Mouse (Mus musculus) cerebellum, adult 8-10 months (tissue): ENCODE results near the gene Gm15557.
"Not testable (repeated sequence)": the region's sequence is repeated elsewhere in the genome, so short reads cannot be mapped to it uniquely, and the experiment has no call there.

Experiments
- DNase-seq: peaks from one replicate; pipeline ENCODE4 v3.0.0; 2022

Gene Gm15557

GRCm38 (mm10) chr2:155940681-155941080 lies at the start of gene Gm15557:
TSS of gene Gm15557 (plus strand) at chr2:155940728.
- DNase-seq, result no peak

- no peak for DNase-seq
These were observed 46.1 kb upstream of the Gm15557 start for GRCm38 (mm10) chr2:155894307-155895045.

DNA sequence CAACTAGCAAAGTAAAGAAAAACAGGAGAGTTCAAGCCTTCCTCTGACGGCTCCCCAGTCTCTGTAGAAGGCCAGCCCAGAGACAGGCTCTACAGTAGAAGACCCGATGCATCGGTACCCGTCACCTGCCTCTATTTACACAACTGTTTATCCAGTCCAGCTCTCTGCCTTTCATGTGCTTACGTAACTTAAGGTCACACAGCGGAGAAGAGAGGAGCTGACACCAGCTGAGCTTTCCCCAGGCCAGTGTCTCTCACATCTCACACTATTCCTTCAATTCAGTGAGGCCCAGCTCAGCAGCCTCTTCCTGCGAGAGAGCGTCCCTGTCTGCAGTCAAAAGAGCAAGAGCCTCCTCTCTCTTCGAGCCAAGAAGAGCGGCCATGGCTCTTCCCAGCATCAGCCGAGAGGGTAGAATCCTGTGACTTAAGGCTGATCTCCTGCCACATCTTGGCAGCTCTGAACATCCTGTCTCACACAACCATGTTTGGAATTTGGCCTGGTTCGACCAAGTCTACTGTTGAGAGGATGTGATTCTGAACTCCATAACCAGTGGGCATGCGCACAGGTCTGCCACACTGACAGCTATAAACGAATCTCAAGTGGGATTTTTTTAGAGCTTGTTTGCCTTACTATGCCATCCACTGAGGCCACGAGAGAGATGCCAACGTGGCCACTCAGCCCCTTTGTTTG lies 45.3 kb upstream of the Gm15557 start:
- no peak for DNase-seq

- DNase-seq, result peak; percentile 57
These were observed 37.4 kb upstream of the Gm15557 start for GRCm38 (mm10) chr2:155902989-155903631.

DNA sequence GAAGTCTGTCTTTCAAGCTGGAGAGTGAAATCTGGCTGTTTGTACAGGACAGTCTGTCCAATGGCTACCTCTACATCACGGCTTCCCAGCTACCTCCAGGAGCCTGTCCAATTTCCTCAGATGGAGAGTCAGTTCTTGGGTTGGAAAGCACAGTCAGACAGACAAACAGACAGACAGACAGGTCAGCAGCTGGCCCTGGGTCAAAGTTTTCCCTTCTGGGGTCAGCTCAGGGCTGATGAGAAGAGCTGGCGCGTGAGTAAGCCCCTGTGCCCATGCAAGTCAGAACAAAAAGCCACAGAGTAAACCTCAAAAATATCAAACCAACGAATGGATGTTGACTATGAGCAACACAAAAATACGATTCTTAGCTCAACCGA lies 36.9 kb upstream of the Gm15557 start:
- peak; percentile 20 for DNase-seq

GRCm38 (mm10) chr2:155914684-155915083 lies 25.8 kb upstream of the Gm15557 start:
- no peak for DNase-seq

GRCm38 (mm10) chr2:155923143-155923542 lies 17.4 kb upstream of the Gm15557 start:
- DNase-seq, result no peak

- not testable (repeated sequence) for DNase-seq
These were observed 15.3 kb upstream of the Gm15557 start for GRCm38 (mm10) chr2:155925213-155925612.

DNA sequence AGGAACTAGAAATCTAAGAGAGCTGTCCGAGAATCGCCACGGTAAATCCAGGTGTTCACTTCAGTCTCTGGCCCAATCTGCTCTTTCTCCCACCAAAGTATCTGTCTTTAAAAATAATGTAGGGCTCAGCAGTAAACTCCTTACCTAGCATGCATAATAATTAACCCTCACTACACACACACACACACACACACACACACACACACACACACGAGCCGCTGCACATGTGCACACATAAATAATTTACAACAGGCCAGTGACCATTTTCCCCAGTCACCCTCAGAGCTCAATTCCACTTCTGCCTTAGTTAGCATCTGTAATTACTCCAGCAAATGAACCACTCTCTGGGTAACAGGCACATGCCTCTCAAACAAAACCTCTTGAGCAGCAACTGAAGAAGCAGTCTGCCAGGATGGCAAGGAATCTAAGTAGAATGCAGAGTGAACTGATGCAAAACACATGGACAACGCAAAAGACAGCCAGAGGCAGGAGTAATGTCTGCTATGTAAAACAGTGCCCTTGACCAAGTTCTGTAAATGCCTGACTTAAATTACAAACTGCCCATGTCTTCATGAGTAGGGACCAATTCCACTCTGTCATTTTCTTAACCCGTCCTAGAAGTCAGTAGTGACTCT lies 11.7 kb upstream of the Gm15557 start:
- DNase-seq, result no peak

- DNase-seq, result peak; percentile 90
These were observed 10.7 kb upstream of the Gm15557 start, which contains the start of gene Uqcc1 for GRCm38 (mm10) chr2:155929531-155930442. TSS of gene Uqcc1 (minus strand) at chr2:155930310.

DNA sequence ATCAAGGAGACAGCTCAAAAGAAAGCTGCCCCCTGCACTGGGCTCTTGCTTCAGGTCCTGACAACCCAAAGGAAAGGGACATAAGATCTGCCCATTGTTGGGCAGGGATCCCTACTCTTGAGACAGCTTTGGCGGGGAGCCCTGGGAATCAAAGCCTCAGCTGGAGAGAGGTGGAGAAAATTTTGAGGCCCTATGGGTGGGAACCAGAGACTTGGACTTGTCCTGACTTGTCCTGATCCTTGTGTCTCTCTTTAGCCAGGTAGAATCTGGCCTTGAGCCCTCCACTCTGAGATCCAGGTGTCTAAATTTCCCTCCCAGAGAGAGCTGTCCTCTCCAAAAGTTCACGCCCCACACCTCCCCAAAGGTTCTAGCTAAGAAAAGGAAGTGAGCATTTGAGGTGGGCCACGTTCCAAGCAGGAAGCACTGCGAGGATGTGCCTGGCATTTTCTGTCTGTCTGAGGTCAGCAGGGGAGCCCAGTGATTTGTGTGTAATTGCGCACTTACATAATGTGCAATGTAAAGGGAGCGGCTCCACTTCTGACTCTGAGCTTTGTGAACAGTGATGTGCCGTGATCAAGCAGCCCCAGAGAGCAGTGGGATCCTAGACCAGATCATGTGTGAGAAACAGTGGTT lies 515 bp upstream of the Gm15557 start:
- no peak for DNase-seq

DNA sequence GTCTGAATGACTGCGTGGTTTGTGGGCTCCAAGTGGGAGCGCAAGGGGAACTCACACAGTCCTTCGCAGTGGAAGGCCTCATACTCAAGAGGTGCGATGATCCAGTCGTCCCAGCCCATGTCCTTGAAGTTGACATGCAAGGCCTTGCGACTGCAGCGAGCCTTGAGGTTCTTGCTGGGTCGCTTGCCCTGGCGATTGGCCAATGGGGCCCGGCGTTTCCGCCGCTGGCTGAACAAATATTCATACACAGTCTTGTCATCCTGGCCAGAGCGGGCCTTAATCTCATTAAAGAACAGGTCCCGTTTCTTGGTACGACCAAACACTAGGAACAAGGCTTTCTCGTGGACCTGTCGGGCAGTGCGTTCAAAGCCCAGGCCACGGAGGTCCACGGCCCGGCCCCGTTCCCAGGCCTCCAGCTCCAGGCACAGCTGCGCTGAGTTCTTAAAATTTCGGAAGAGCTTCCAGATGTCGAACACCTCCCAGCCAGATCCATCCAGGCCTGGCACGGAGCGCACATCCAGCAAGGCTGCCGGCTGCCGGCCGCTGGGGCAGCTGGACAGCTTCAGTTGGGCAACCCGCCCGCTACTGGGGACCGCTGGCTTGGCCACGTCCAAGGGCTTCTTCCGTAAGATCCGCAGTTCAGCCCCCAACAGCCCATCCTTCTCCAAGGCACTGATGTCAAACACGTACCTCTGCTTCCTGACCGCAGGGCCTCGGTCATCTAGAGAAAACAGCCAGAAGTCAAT lies 1.3 kb downstream of the Gm15557 start:
- no peak for DNase-seq

DNA sequence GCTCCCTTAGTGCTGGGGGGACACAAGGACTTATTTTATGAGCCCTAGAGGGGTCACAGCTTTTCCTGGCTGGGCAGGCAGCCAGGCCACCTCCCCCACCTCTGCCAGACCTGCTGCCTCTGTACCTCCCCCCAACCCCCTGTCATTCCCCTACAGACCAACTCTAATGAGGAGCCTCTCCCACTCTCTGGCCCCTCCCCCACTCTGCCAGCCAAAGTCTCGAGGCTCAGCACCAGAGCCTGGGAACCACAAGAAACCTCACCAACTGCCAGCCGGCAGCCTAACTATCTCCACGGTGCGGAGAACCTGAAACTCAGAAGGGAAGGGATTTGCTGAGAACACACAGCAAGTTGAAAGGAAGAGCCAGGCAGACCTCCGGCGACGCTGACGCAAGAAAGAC lies 2.9 kb downstream of the Gm15557 start:
- no peak for DNase-seq

- DNase-seq, result no peak
These were observed 4.2 kb downstream of the Gm15557 start for GRCm38 (mm10) chr2:155944685-155945084.

DNA sequence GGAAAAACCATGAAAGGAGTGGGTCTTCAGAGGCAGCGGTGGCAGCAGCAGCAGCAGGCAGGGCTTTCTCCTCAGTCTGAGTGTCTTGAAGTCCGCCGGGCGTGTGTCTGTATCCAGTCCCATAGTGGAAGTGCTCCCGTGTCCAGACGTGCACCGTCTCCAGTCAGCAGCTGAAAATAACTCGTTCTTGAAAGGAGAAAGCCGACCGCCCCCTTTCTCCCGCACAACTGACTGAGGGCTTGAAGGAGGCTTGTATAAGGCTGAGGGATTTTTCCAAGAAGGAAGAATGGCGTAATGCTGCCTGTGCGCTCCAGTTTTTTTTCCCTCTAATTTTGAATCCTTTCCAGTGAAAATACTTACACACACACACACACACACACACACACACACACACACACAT lies 4.6 kb downstream of the Gm15557 start, which contains the start of gene Gdf5:
TSS of gene Gdf5 (minus strand) at position 244 of the 400 bp plus-strand sequence.
- no peak for DNase-seq

GRCm38 (mm10) chr2:155945580-155945979 lies 5.1 kb downstream of the Gm15557 start:
- DNase-seq, result no peak

DNA sequence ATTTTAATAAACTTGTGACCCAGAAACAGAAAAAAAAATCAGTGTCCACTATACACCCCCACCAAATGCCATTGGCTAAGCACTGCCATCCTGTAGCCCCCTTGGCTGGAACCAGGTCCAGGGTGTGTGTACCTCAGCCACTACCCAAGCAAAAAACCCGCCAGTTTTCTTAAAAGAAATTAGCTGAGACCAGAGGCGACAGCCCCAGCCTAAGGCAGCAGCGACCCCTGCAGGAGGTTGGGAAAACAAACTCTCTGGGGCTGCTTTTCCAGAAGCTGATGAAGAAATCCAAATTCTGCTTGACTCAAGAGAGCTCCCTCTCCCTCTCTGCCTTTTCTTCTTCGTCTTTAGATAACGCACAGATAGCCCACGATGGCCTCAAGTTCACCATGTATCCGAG lies 5.5 kb downstream of the Gm15557 start:
- peak; percentile 41 for DNase-seq

DNA sequence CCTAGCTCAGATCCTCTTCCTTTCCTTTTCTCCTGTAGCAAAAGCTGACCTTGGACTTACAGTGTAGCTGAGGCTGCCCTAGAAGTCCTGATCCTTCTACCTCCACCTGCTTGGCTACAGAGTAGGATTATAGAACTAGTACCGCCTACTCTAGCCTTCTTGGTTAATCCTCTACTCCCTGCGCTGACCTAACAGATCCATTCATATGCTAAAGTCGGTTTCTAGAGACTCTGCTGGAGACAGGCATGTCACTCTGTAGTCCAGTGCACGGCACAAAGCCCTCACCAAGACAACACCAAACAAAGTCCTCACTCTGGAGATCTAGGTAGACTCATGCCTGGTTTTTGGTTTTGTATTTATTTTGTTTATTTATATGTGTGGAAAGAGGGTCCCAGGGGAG lies 6.0 kb downstream of the Gm15557 start:
- no peak for DNase-seq

DNA sequence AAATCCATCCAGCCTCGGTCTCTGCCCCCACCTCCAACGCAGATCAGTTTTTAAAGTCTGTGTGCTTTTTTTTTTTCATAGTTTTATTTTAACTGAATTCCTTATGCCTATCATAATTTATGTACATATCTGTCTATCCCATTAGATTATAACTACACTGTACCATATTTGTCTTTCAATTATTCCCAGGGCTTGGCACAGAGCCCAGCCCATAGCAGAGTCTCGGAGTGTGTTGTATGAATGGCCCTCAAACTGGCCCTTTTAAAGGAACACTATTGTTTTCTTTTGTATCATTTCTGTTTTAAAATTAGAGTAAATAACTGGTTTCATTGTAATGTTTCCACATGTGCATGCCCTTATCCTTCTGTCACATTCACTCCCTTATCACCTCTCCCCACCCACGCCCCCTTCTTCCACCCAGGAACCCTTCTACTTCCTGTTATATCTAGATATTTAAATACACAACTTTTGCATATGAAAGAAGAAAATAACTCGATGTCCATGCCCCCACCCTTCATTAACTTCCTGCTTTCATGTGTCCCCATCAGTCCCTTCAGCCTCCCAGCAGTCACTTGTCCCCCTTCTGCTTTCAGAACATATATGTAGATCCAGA lies 7.0 kb downstream of the Gm15557 start:
- DNase-seq, result no peak

DNA sequence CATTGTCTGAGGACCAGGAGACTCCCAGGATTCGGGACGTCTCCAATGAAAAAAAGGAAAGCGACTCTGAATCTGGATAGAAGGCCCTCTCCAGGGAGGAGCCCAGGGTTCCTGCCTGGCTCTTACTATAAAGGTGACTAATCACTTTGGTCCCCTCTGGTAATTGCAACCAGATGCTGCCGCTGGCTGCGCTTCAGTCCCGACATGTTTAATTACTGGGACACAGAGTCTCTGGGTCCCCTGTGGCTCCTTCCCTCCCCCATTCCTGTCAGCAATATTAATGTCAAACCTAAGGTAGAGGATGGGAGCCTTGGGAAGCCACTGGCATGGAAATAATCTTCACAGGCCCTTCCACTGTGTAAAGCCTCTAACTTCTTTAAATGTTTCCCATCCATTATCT lies 8.8 kb downstream of the Gm15557 start:
- no peak for DNase-seq

GRCm38 (mm10) chr2:155952006-155952405 lies 11.5 kb downstream of the Gm15557 start:
- peak; percentile 61 for DNase-seq
